Mouse (Mus musculus) liver, embryonic 14.5 days (tissue): Measurements from ENCODE around the gene Ntn1. TPM values are rescaled to one million over a fixed set of nuclear protein-coding genes. Genes with fewer than 3 reads are reported as not detected.

ENCODE experiments used
- ATAC-seq: fragments of 200-750 bp; cut with Nextera tagmentation; 2 replicates; pipeline ENCODE4 v1.8.0; 2017; ENCODE audit warnings: moderate number of reproducible peaks, mild to moderate bottlenecking, moderate library complexity; ENCODE audit not compliant: insufficient read depth
- DNase-seq, 3 experiments: peaks; one replicate each; pipeline ENCODE4 v3.0.0-alpha.2; 2012 to 2013; ENCODE audit warnings: low read depth in 3 of 3, low spot score in 3 of 3
- H3K27ac ChIP-seq: fragments of 300-500 bp; sonication (generic); 2 replicates; pipeline ENCODE4 v1.5.1; 2014; ENCODE audit warnings: moderate library complexity, mild to moderate bottlenecking, control low read depth, inconsistent platforms
- H3K27me3 ChIP-seq: fragments of 300-500 bp; sonication (generic); 2 replicates; pipeline ENCODE4 v1.6.1; 2014; ENCODE audit warnings: mild to moderate bottlenecking, low read length, moderate library complexity; ENCODE audit not compliant: control insufficient read depth, insufficient read depth
- H3K36me3 ChIP-seq: fragments of 300-500 bp; sonication (generic); replicated peaks from 2 replicates; pipeline ENCODE4 v1.6.1; 2014; ENCODE audit warnings: low read depth; ENCODE audit not compliant: control insufficient read depth, insufficient read depth
- H3K4me1 ChIP-seq, 2 experiments: fragments of 200-500 bp in 1 of 2; fragments of 300-500 bp in 1 of 2; sonication (generic) in 1 of 2; replicated peaks; 2 replicates each; pipeline ENCODE4 v1.6.1; 2012 to 2014; ENCODE audit warnings: antibody characterized with exemption in 1 of 2, inconsistent platforms in 1 of 2, low read length in 1 of 2; ENCODE audit not compliant: control insufficient read depth in 2 of 2, insufficient read depth in 2 of 2
- H3K4me2 ChIP-seq: fragments of 300-500 bp; sonication (generic); 2 replicates; pipeline ENCODE4 v1.6.1; 2014; ENCODE audit warnings: low read depth, mild to moderate bottlenecking, control low read depth, moderate library complexity
- H3K4me3 ChIP-seq, 2 experiments: fragments of 200-500 bp in 1 of 2; fragments of 300-500 bp in 1 of 2; sonication (generic) in 1 of 2; 2 replicates each; pipeline ENCODE4 v1.5.1; 2012 to 2014; ENCODE audit warnings: low read depth in 2 of 2, low read length in 2 of 2, mild to moderate bottlenecking in 2 of 2, control low read depth in 1 of 2, inconsistent platforms in 1 of 2, moderate library complexity in 1 of 2; ENCODE audit not compliant: insufficient read depth in 1 of 2
- H3K9ac ChIP-seq: fragments of 300-500 bp; sonication (generic); replicated peaks from 2 replicates; pipeline ENCODE4 v1.6.1; 2014; ENCODE audit warnings: mild to moderate bottlenecking, control low read depth, moderate library complexity
- H3K9me3 ChIP-seq: fragments of 300-500 bp; sonication (generic); 2 replicates; pipeline ENCODE4 v1.6.1; 2016; ENCODE audit warnings: low read length, mixed read lengths; ENCODE audit not compliant: control insufficient read depth
- CTCF ChIP-seq: IDR thresholded peaks from 2 replicates; pipeline ENCODE4 v1.5.1; 2016; ENCODE audit warnings: antibody characterized with exemption, low read depth, control low read depth
- EP300 ChIP-seq: IDR thresholded peaks from 2 replicates; pipeline ENCODE4 v1.6.1; 2016; ENCODE audit warnings: antibody characterized with exemption, low read depth
- WGBS: fragments of 180-500 bp; shearing (Covaris S2); extraction: QIAGEN DNeasy Blood & Tissue Kit; methylation state at CpG from one replicate; pipeline ENCODE4 v1.1.7; 2014; ENCODE audit not compliant: insufficient replicate concordance; 5-methylcytosine and 5-hydroxymethylcytosine counted together
- polyA plus RNA-seq, 2 experiments: library from polyadenylated mRNA; depleted of rRNA in 1 of 2; stranded (reverse) in 1 of 2; unstranded in 1 of 2; fragments of >200 nt; fragmentation: Nextera tagmentation in 1 of 2; extraction: Ambion mirVana in 1 of 2; gene quantifications; 2 replicates each; pipeline versions ENCODE4 v1.2.1 to v1.2.3; 2012 to 2014

Gene Ntn1
- polyA plus RNA-seq, 2 experiments, result 0.06 to 0.15 TPM

GRCm38 (mm10) chr11:68378419-68378818, 22.2 kb downstream of the Ntn1 start:
- Histone ChIP-seq H3K4me1 (no peaks in the 10 kb centered on the region), H3K9ac (no peak overlapping the region), H3K27ac (no peak overlapping the region), H3K4me2 (no peak overlapping the region), H3K27me3 (peaks cover 21% of the 10 kb centered on the region), H3K36me3 (no peaks in the 10 kb centered on the region), H3K4me3 (no peak overlapping the region), H3K9me3 (no peaks in the 10 kb centered on the region)
- no peak for ATAC-seq
- TF ChIP-seq EP300 (no peak), CTCF (no peak)
- 31% methylated on average over 5 of the region's 5 CpGs for WGBS
- no peak for DNase-seq

DNA sequence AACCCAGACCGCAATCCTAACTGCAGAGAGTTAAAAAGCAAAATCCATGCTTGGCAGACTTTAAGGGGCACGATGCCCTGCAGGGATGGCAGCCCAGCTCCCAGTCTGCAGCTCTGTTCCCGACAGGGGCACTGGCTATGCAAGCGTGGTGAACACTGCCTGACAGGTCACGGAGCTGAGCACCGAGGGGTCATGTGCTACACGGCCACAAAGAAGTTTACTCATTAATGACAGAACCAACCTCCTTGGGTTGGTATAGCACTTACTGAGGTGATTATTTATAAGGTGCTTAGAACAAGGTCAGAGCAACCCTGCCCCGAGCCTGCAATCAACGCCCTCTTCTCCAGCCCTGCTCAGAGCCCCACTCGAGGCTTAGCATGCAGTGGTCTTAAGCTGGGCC, 27.5 kb downstream of the Ntn1 start:
- ATAC-seq (no peak), DNase-seq (no peak)
- H3K27me3 ChIP-seq, result no peaks in the 10 kb centered on the region
- no peak for TF ChIP-seq CTCF
- TF ChIP-seq EP300, result no peak
- no peak overlapping the region for H3K4me3 ChIP-seq
- H3K27ac ChIP-seq, result no peak overlapping the region
- H3K36me3 ChIP-seq, result no peaks in the 10 kb centered on the region
- no peak overlapping the region for H3K9ac ChIP-seq
- H3K4me1 ChIP-seq, result no peaks in the 10 kb centered on the region
- H3K4me2 ChIP-seq, result no peak overlapping the region
- WGBS, result 62% methylated on average over 10 of the region's 10 CpGs
- no peaks in the 10 kb centered on the region for H3K9me3 ChIP-seq

- DNase-seq, result no peak
- 59% methylated on average over 11 of the region's 11 CpGs for WGBS
- Histone ChIP-seq H3K4me2 (no peak overlapping the region), H3K9me3 (no peaks in the 10 kb centered on the region), H3K4me3 (no peak overlapping the region), H3K27me3 (no peaks in the 10 kb centered on the region), H3K4me1 (no peaks in the 10 kb centered on the region), H3K27ac (no peak overlapping the region), H3K9ac (no peak overlapping the region), H3K36me3 (no peaks in the 10 kb centered on the region)
- no peak for ATAC-seq
- TF ChIP-seq EP300 (no peak), CTCF (no peak)
Measured at GRCm38 (mm10) chr11:68371609-68372008, 29.0 kb downstream of the Ntn1 start.

DNA sequence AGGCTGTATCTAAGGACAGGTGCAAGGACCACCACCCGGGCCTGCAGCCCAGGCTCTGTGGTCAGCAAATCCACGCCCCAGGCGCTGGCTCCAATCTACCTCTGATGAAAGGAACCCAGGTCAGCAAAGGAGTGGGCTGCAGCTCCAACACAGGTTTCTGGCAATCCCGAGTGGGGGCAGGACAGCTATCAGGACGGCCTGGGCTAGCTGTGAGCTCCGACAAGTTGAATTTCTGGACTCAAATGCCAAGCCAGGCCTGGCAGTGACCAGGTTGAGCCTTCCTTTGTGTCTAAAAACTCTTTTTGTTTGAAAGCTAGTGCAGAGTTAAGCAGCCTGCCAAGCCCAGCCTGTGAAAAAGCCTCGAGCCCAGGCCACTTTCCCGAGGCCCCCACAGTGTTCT, 43.7 kb downstream of the Ntn1 start:
- H3K9me3 ChIP-seq, result no peaks in the 10 kb centered on the region
- H3K27me3 ChIP-seq, result no peaks in the 10 kb centered on the region
- no peak overlapping the region for H3K27ac ChIP-seq
- WGBS, result 52% methylated on average over 8 of the region's 8 CpGs
- no peak overlapping the region for H3K9ac ChIP-seq
- ATAC-seq (no peak), DNase-seq (no peak)
- H3K36me3 ChIP-seq, result no peaks in the 10 kb centered on the region
- H3K4me2 ChIP-seq, result no peak overlapping the region
- no peaks in the 10 kb centered on the region for H3K4me1 ChIP-seq
- no peak overlapping the region for H3K4me3 ChIP-seq
- TF ChIP-seq EP300 (no peak), CTCF (no peak)

DNA sequence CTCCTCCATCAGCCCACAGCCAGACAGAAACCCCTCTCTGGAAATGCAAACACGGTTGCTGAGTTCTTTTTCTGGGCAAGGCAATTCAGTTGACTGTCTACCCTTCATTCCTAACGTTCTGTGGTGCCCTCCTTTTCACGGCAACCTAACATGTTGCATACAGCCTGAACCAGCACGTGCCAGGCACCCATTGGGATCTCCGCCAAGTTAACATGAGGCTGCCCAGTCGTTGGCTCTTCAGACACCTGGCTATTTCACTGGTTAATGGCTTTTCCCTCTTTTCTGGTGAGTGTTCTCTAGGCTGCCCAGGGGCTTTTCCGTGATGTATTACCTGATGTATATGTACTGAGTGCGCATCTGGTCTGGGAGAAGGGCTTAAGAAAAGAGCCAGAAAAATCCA, 45.1 kb downstream of the Ntn1 start:
- Histone ChIP-seq H3K9ac (no peak overlapping the region), H3K4me3 (no peak overlapping the region), H3K36me3 (no peaks in the 10 kb centered on the region), H3K4me1 (no peaks in the 10 kb centered on the region), H3K9me3 (no peaks in the 10 kb centered on the region), H3K4me2 (no peak overlapping the region), H3K27me3 (no peaks in the 10 kb centered on the region), H3K27ac (no peak overlapping the region)
- WGBS, result 49% methylated on average over 8 of the region's 8 CpGs
- no peak for ATAC-seq
- TF ChIP-seq EP300, result no peak
- no peak for TF ChIP-seq CTCF
- DNase-seq, result no peak
